9 mouse cellular contexts compared by ENCODE assay signal in the genomic region with DNA sequence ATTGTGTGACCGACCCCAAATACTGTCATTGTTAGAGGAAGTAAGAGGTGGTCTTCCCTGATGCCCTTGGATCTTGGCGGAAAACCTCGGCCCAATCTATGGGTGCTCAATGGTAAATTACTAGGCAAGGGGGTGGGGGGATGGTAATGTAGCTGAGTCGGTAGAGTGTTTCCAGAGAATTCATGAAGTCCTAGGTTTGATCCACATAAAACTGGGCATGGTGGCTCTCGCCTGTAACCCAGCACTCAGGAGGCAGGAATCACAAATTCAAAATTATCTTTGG. TPM values are rescaled to one million over a fixed set of nuclear protein-coding genes. Genes with fewer than 3 reads are reported as not detected.
A peak's percentile ranks its signal among the peaks of the same experiment; 100 is the strongest.
DNase-seq lines count a peak whose midpoint lies in the region; ATAC-seq and TF ChIP-seq lines count a peak whose summit lies in the region.
"Had no signal": no experiment of that assay in that cellular context is flagged by ENCODE, and none has a peak within 500 bp of the region (broad histone marks: within the 10 kb centered on the region; RNA-seq: fewer than 3 reads in every experiment).

No protein-coding gene starts in this region.

- H3K9ac ChIP-seq in neural tube, embryonic 11.5 days (ENCODE audit: low read length), result peak overlapping the region; percentile 88
- no peak overlapping the region for H3K9ac ChIP-seq in liver, embryonic 15.5 days

- H3K27me3 ChIP-seq in cerebellum, adult 2 months (ENCODE audit: control insufficient read depth, insufficient read depth, low read length), result no peaks in the 10 kb centered on the region
- no peaks in the 10 kb centered on the region; the same call in 1 of the 2 replicates for H3K27me3 ChIP-seq in neural tube, embryonic 11.5 days (ENCODE audit: control insufficient read depth, insufficient read depth, low read length)
- peaks cover 96% of the 10 kb centered on the region for H3K27me3 ChIP-seq in liver, embryonic 15.5 days

- H3K4me1 ChIP-seq in cerebellum, adult 2 months (ENCODE audit: control insufficient read depth, insufficient read depth, low read length), result peaks cover 14% of the 10 kb centered on the region
- peaks cover 6% of the 10 kb centered on the region; the same call in 1 of the 2 replicates for H3K4me1 ChIP-seq in neural tube, embryonic 11.5 days (ENCODE audit: control insufficient read depth, insufficient read depth, low read length)
- H3K4me1 ChIP-seq in liver, embryonic 15.5 days (replicated peaks), result peaks cover 12% of the 10 kb centered on the region

- no peak for TF ChIP-seq POLR2A in cerebellum, adult 2 months (IDR thresholded peaks at IDR 0.05; ENCODE audit: borderline replicate concordance, insufficient read depth, low read length)

- no peaks in the 10 kb centered on the region for H3K36me3 ChIP-seq in neural tube, embryonic 11.5 days (ENCODE audit: control insufficient read depth, insufficient read depth, low read length)
- H3K36me3 ChIP-seq in liver, embryonic 15.5 days (replicated peaks), result no peaks in the 10 kb centered on the region

- H3K27ac ChIP-seq in cerebellum, adult 2 months (ENCODE audit: insufficient read depth, low read length), result no peak overlapping the region
- H3K27ac ChIP-seq in neural tube, embryonic 11.5 days (ENCODE audit: low read depth, low read length), result peak overlapping the region; percentile 93; the same call in 1 of the 2 replicates
- no peak overlapping the region for H3K27ac ChIP-seq in liver, embryonic 15.5 days (replicated peaks)

- H3K4me3 ChIP-seq in cerebellum, adult 2 months (replicated peaks; ENCODE audit: insufficient read depth, low read depth, low read length), result peak overlapping the region; percentile 62
- peak overlapping the region; percentile 63 for H3K4me3 ChIP-seq in neural tube, embryonic 11.5 days (ENCODE audit: low read depth, low read length)
- no peak overlapping the region; the same call in 1 of the 2 replicates for H3K4me3 ChIP-seq in liver, embryonic 15.5 days (replicated peaks)

- no peaks in the 10 kb centered on the region for H3K9me3 ChIP-seq in neural tube, embryonic 11.5 days (ENCODE audit: control insufficient read depth, low read length)
- no peaks in the 10 kb centered on the region for H3K9me3 ChIP-seq in liver, embryonic 15.5 days (replicated peaks)

- H3K4me2 ChIP-seq in neural tube, embryonic 11.5 days (ENCODE audit: low read depth), result peak overlapping the region; percentile 85
- H3K4me2 ChIP-seq in liver, embryonic 15.5 days, result peak overlapping the region; percentile 66; the same call in 1 of the 2 replicates

- WGBS in cerebellum, adult 2 months, result 44% methylated on average over 5 of the region's 5 CpGs
- WGBS in neural tube, embryonic 11.5 days, result 40% methylated on average over 5 of the region's 5 CpGs
- WGBS in liver, embryonic 15.5 days (ENCODE audit: insufficient replicate concordance), result 37% methylated on average over 5 of the region's 5 CpGs

- TF ChIP-seq CTCF in cerebellum, adult 2 months (IDR thresholded peaks at IDR 0.05; ENCODE audit: borderline replicate concordance, insufficient read depth, low read depth, low read length), result no peak

- ATAC-seq in neural tube, embryonic 11.5 days (ENCODE audit: insufficient read depth, low FRiP score, low TSS enrichment), result no peak
- no peak for ATAC-seq in liver, embryonic 15.5 days (ENCODE audit: insufficient read depth)
- ATAC-seq in cerebellum, adult (ENCODE audit: insufficient number of reproducible peaks, low FRiP score, low TSS enrichment), result no peak

- no peak for DNase-seq in cerebellum, adult 2 months
- no peak for DNase-seq in cerebellum, postnatal 36 days
- no peak for DNase-seq in neural tube, embryonic 11.5 days (ENCODE audit: low spot score)
- no peak for DNase-seq in neural tube, embryonic 10.5 days (ENCODE audit: extremely low spot score, low spot score)
- DNase-seq in thymus, postnatal 36 days, result no peak
- DNase-seq in spleen, adult 12 weeks (ENCODE audit: low spot score), result no peak
- DNase-seq: thymus, adult 18-20 months had no signal

RNA-seq across cellular contexts. Expression of a gene that starts 3.2 kb away (rescaled TPM):
- 39.6 and 46.5 TPM in 2 replicates for polyA plus RNA-seq in cerebellum, adult 2 months (2012; rRNA removed)
- 58.5 and 60.1 TPM in 2 replicates for polyA plus RNA-seq in neural tube, embryonic 11.5 days (2014; fragmentation: Nextera tagmentation; extraction: Ambion mirVana)
- polyA plus RNA-seq in liver, embryonic 15.5 days (2015; fragmentation: Nextera tagmentation; extraction: Ambion mirVana), result 1.1 and 1.3 TPM in 2 replicates

RNA-seq across cellular contexts. Expression of a gene that starts 32.6 kb away (rescaled TPM):
- 196 and 220 TPM in 2 replicates for polyA plus RNA-seq in cerebellum, adult 2 months (2012; rRNA removed)
- 31.5 and 32.7 TPM in 2 replicates for polyA plus RNA-seq in neural tube, embryonic 11.5 days (2014; fragmentation: Nextera tagmentation; extraction: Ambion mirVana)
- polyA plus RNA-seq in liver, embryonic 15.5 days (2015; fragmentation: Nextera tagmentation; extraction: Ambion mirVana), result 4.0 and 4.5 TPM in 2 replicates

RNA-seq across cellular contexts. Expression of a gene that starts 32.7 kb away (rescaled TPM):
- 1.6 and 1.7 TPM in 2 replicates for polyA plus RNA-seq in cerebellum, adult 2 months (2012; rRNA removed)
- not detected in 2 replicates for polyA plus RNA-seq in neural tube, embryonic 11.5 days (2014; fragmentation: Nextera tagmentation; extraction: Ambion mirVana)
- polyA plus RNA-seq in liver, embryonic 15.5 days (2015; fragmentation: Nextera tagmentation; extraction: Ambion mirVana), result not detected in 2 replicates

RNA-seq across cellular contexts. Expression of a gene that starts 53.6 kb away (rescaled TPM):
- polyA plus RNA-seq in cerebellum, adult 2 months (2012; rRNA removed), result 0.33 and 0.67 TPM in 2 replicates
- polyA plus RNA-seq in neural tube, embryonic 11.5 days (2014; fragmentation: Nextera tagmentation; extraction: Ambion mirVana), result not detected in 2 replicates
- polyA plus RNA-seq in liver, embryonic 15.5 days (2015; fragmentation: Nextera tagmentation; extraction: Ambion mirVana), result not detected in 2 replicates

Comparison
In these comparisons a context has a peak if more than half of its experiments do, and no peak if none do; other contexts are left out.
1. RNA of a gene that starts 3.2 kb away (polyA plus RNA-seq): 58.5 to 60.1 TPM in neural tube, embryonic 11.5 days and 39.6 to 46.5 TPM in cerebellum, adult 2 months; 1.1 to 1.3 TPM in liver, embryonic 15.5 days; every median in the first group is over 10 times any median in the second.